Mouse (Mus musculus) kidney, postnatal 14 days (tissue): Measurements from ENCODE around the gene Gtpbp3.
A peak's percentile ranks its signal among the peaks of the same experiment; 100 is the strongest.

ENCODE experiments used
- DNase-seq: peaks from one replicate; pipeline ENCODE4 v3.0.0; 2022; ENCODE audit warnings: mixed read lengths

The Gtpbp3 gene

GRCm38 (mm10) chr8:71535663-71536062, 47.8 kb downstream of the Gtpbp3 start:
- no peak for DNase-seq

DNA sequence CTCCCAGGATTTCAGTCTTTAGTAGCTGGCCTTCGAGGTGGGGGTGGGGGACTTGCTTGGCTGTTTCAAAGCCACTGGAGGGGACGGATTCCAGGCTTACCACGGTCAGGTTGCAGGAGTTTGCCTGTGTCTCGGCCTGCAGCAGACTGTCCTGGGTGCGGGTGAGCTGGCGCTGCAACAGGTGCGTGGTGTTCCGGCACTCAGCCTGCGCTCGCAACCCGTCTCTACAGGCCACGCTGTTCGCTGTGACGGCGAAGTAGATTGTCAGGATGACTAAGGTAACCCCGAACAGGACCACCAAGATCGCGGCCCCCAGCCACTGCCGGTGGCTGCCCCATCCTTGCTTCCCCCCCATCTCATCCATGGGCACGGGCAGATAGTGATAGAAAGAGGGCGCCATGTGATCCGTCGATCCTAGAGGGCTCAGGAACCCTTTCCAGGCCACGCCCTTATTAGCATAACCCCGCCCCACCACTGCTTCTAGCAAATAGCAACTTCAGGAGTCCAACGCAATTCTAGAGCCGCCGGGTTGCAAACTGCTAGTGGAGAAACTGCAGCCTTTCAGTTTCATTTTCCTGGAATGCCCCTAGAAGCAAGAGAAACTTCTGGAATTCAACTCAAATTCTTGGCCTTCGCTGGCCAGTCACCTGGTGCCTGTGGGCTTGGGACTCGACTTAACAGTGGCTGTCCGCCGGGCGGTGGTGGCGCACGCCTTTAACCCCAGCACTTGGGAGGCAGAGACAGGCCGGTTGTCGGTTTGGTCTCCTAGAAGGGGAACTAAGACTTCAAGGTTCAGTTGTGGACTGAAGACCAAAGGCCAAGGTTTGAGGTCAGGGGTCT, 49.3 kb downstream of the Gtpbp3 start, which contains the start of gene Bst2:
Gene Bst2 (minus strand): TSS at position 429 of the 840 bp plus-strand sequence.
- DNase-seq: peak; percentile 93

- peak; percentile 99 for DNase-seq
Observed at GRCm38 (mm10) chr8:71542632-71543343, 54.9 kb downstream of the Gtpbp3 start, which contains the start of gene Mvb12a. Gene Mvb12a, plus strand, starts transcription at chr8:71542922.

- no peak for DNase-seq
Observed at GRCm38 (mm10) chr8:71543755-71544154, 55.9 kb downstream of the Gtpbp3 start.

DNA sequence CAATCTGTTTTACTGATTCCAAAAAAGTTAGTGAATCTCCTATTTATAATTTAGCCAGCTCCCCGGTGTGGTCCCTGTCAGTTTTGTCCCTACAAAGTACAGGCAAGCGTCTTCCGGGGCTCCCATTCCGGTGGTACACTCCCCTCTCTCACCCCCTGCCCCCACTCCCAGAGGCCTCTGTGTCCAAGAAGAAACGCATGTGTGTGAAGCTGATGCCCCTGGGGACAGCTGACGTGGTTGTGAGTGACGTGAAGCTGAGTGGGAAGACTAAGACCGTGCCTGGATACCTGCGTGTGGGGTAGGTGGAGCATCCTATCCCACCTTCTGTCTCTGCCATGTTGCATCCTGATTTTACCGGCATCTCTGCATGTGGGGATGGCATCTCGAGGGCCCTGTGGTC, 57.1 kb downstream of the Gtpbp3 start:
- no peak for DNase-seq

GRCm38 (mm10) chr8:71547590-71547989, 59.7 kb downstream of the Gtpbp3 start:
- no peak for DNase-seq
